Mouse (Mus musculus) hindbrain, embryonic 13.5 days (tissue): Measurements from ENCODE around the gene Krt87. TPM values are rescaled to one million over a fixed set of nuclear protein-coding genes. Genes with fewer than 3 reads are reported as not detected.
A peak's percentile ranks its signal among the peaks of the same experiment; 100 is the strongest.

Experiments
- ATAC-seq: fragments of 200-750 bp; cut with Nextera tagmentation; 2 replicates; pipeline ENCODE4 v1.8.0; 2017; ENCODE audit warnings: moderate TSS enrichment; ENCODE audit not compliant: low FRiP score
- H3K27ac ChIP-seq: fragments of 300-500 bp; sonication (generic); 2 replicates; pipeline ENCODE4 v1.5.1; 2015; ENCODE audit warnings: inconsistent platforms, mild to moderate bottlenecking, moderate library complexity
- H3K27me3 ChIP-seq: fragments of 300-500 bp; sonication (generic); 2 replicates; pipeline ENCODE4 v1.6.1; 2015; ENCODE audit warnings: mild to moderate bottlenecking, inconsistent platforms
- H3K36me3 ChIP-seq: fragments of 300-500 bp; sonication (generic); 2 replicates; pipeline ENCODE4 v1.6.1; 2015; ENCODE audit warnings: mild to moderate bottlenecking, inconsistent platforms
- H3K4me1 ChIP-seq: fragments of 300-500 bp; sonication (generic); replicated peaks from 2 replicates; pipeline ENCODE4 v1.6.1; 2015; ENCODE audit warnings: inconsistent platforms
- H3K4me2 ChIP-seq: fragments of 300-500 bp; sonication (generic); 2 replicates; pipeline ENCODE4 v1.6.1; 2015; ENCODE audit warnings: inconsistent platforms, mild to moderate bottlenecking, moderate library complexity
- H3K4me3 ChIP-seq: fragments of 300-500 bp; sonication (generic); 2 replicates; pipeline ENCODE4 v1.5.1; 2015; ENCODE audit warnings: mild to moderate bottlenecking, inconsistent platforms
- H3K9ac ChIP-seq: fragments of 300-500 bp; sonication (generic); 2 replicates; pipeline ENCODE4 v1.6.1; 2015; ENCODE audit warnings: mild to moderate bottlenecking, inconsistent platforms
- H3K9me3 ChIP-seq: fragments of 300-500 bp; sonication (generic); 2 replicates; pipeline ENCODE4 v1.6.1; 2016; ENCODE audit warnings: inconsistent platforms
- WGBS: fragments of 180-500 bp; shearing (Covaris S2); methylation state at CpG from one replicate; pipeline ENCODE4 v1.1.7; 2015; 5-methylcytosine and 5-hydroxymethylcytosine counted together
- polyA plus RNA-seq: library from polyadenylated mRNA; unstranded; fragments of >200 nt; fragmentation: Nextera tagmentation; extraction: Ambion mirVana; gene quantifications from 2 replicates; pipeline ENCODE4 v1.2.1, GENCODE M21; 2015

Krt87 gene
- polyA plus RNA-seq, 1 experiment from 2014 or later: 0.23 TPM

DNA sequence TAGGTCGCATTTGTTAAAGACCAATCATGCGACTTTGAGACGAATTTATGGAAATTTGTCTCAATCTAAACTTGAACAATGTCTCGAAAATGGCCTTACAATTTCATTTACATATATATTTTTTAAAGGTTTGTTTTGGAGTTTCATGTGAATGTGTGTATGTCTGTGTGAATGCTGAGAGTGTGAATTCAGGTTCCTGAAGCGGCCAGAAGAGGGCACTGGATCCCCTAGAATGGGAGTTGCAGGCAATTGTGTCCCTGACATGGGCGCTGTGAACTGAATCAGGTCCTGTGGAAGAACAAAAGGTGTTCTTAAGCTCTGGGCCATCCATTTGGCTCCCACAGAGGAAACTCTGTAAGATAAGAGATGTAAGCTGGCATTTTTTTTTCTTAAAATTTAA, 17.3 kb upstream of the Krt87 start:
- Histone ChIP-seq H3K4me3 (no peak overlapping the region), H3K27ac (no peak overlapping the region), H3K27me3 (peaks cover 7% of the 10 kb centered on the region; the same call in 1 of the 2 replicates), H3K9ac (no peak overlapping the region), H3K4me1 (peaks cover 17% of the 10 kb centered on the region), H3K4me2 (no peak overlapping the region), H3K36me3 (no peaks in the 10 kb centered on the region), H3K9me3 (no peaks in the 10 kb centered on the region)
- 89% methylated on average over 6 of the region's 6 CpGs for WGBS
- no peak for ATAC-seq

GRCm38 (mm10) chr15:101455292-101455691, 16.7 kb upstream of the Krt87 start:
- 94% methylated on average over 2 of the region's 2 CpGs for WGBS
- Histone ChIP-seq H3K4me2 (no peak overlapping the region), H3K36me3 (no peaks in the 10 kb centered on the region), H3K4me3 (no peak overlapping the region), H3K27me3 (peaks cover 7% of the 10 kb centered on the region; the same call in 1 of the 2 replicates), H3K4me1 (peaks cover 17% of the 10 kb centered on the region), H3K27ac (no peak overlapping the region), H3K9ac (no peak overlapping the region), H3K9me3 (no peaks in the 10 kb centered on the region)
- ATAC-seq: no peak

- 88% methylated on average over 8 of the region's 8 CpGs for WGBS
- Histone ChIP-seq H3K4me1 (peaks cover 17% of the 10 kb centered on the region), H3K9me3 (no peaks in the 10 kb centered on the region), H3K27me3 (peaks cover 7% of the 10 kb centered on the region; the same call in 1 of the 2 replicates), H3K4me2 (no peak overlapping the region), H3K36me3 (no peaks in the 10 kb centered on the region), H3K4me3 (no peak overlapping the region), H3K27ac (no peak overlapping the region), H3K9ac (no peak overlapping the region)
- no peak for ATAC-seq
These were observed 16.2 kb upstream of the Krt87 start for GRCm38 (mm10) chr15:101454774-101455173.

DNA sequence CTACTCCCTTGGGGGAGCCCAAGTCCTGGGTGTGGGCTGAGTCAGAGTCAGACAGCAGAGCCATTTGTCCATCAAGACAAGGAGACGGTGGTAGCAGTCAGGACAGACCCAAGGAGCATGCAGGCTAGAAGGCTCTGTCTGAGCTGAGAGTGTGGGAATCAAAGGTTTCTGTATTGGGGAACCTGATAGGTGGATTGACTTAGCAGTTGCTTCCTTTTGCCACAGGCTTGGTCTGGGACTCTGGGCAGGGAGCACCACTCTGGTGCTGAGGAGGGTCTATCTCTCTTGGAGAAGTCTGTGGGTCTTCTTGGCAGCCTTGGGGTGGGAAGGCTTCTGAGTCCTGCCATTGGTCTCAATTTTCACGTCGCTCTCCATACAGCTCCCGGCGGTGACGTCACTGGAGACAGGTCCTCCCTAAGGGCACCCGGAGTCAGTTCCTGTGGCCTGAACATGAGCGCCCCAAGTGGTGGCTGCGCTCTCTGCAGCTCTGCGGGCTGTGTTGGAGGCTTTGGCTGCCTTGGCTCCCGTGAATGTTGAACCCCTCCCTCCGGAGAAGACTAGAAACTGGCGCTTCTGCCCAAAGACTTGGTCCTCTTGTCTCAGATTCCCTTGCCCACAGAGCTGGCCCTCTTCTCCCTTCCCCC, 14.6 kb upstream of the Krt87 start:
- H3K4me1 ChIP-seq: peaks cover 5% of the 10 kb centered on the region; the same call in 1 of the 2 replicates
- peaks cover 3% of the 10 kb centered on the region; the same call in 1 of the 2 replicates for H3K27me3 ChIP-seq
- no peak for ATAC-seq
- no peaks in the 10 kb centered on the region for H3K36me3 ChIP-seq
- no peaks in the 10 kb centered on the region for H3K9me3 ChIP-seq
- H3K9ac ChIP-seq: no peak overlapping the region
- H3K4me3 ChIP-seq: no peak overlapping the region
- 6% methylated on average over 13 of the region's 13 CpGs for WGBS
- peak overlapping the region; percentile 26; the same call in 1 of the 2 replicates for H3K4me2 ChIP-seq
- no peak overlapping the region for H3K27ac ChIP-seq

GRCm38 (mm10) chr15:101447444-101447843, 8.8 kb upstream of the Krt87 start, which contains the start of gene Krt88:
Gene Krt88, plus strand, starts transcription at chr15:101447744.
- ATAC-seq: no peak
- WGBS: 74% methylated on average over 2 of the region's 2 CpGs
- Histone ChIP-seq H3K9me3 (no peaks in the 10 kb centered on the region), H3K9ac (no peak within 1 kb of the TSS), H3K27ac (no peak within 1 kb of the TSS), H3K36me3 (no peaks in the 10 kb centered on the region), H3K4me3 (no peak within 1 kb of the TSS), H3K27me3 (peaks cover 2% of the 10 kb centered on the region; the same call in 1 of the 2 replicates), H3K4me1 (no peaks in the 10 kb centered on the region), H3K4me2 (no peak within 1 kb of the TSS)

DNA sequence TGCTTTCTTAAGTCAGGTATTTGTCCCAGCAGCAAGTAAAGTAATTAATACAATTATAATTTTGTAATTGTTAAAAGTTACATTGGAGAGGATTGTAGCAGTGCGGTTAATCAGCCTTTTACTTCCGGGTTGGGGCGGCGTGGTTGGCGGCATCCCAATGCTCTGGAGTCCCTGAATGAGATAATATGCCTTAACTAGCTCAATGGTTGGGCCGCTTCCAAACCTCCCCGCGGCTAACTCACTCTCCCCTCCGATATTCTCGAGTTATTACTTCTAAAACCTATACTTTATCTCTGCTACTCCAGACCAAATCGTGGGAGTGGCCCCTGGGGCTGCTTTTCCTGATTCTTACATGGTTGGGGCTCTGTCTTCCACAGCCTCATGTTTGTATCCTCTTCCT, 8.0 kb upstream of the Krt87 start:
- ATAC-seq: no peak
- Histone ChIP-seq H3K9me3 (no peaks in the 10 kb centered on the region), H3K27ac (no peak overlapping the region), H3K9ac (no peak overlapping the region), H3K4me1 (no peaks in the 10 kb centered on the region), H3K27me3 (no peaks in the 10 kb centered on the region; the same call in 1 of the 2 replicates), H3K36me3 (no peaks in the 10 kb centered on the region), H3K4me2 (no peak overlapping the region), H3K4me3 (no peak overlapping the region)
- WGBS: 77% methylated on average over 11 of the region's 11 CpGs

- Histone ChIP-seq H3K27me3 (peaks cover 44% of the 10 kb centered on the region), H3K27ac (no peak overlapping the region), H3K36me3 (no peaks in the 10 kb centered on the region), H3K4me3 (no peak overlapping the region), H3K4me2 (no peak overlapping the region), H3K4me1 (peaks cover 9% of the 10 kb centered on the region), H3K9ac (no peak overlapping the region), H3K9me3 (no peaks in the 10 kb centered on the region)
- no peak for ATAC-seq
- 82% methylated on average over 4 of the region's 4 CpGs for WGBS
These were observed 2.2 kb upstream of the Krt87 start for GRCm38 (mm10) chr15:101440837-101441236.

DNA sequence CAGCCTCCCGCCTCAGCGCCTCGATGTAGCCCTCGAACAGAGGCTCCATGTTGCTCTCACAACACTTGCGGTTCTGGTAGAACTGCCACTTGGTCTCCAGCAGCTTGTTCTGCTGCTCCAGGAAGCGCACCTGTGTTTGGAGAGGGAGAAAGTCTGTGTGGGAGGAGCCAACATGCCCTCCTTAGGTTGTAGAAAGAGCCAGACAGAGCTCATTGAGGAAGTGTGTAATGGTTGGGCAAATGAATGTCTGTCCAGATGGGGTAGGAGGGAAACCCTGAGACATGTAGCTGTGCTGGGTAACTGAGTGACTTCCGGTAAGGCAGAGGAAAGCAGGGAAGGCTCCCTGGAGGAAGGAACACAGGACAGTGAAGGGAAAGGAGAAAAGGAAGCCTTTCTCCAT, 2.0 kb downstream of the Krt87 start:
- no peak overlapping the region for H3K27ac ChIP-seq
- peaks cover 44% of the 10 kb centered on the region for H3K27me3 ChIP-seq
- no peak overlapping the region for H3K4me3 ChIP-seq
- H3K9ac ChIP-seq: no peak overlapping the region
- 86% methylated on average over 7 of the region's 7 CpGs for WGBS
- H3K36me3 ChIP-seq: no peaks in the 10 kb centered on the region
- no peak for ATAC-seq
- no peaks in the 10 kb centered on the region for H3K9me3 ChIP-seq
- no peak overlapping the region for H3K4me2 ChIP-seq
- H3K4me1 ChIP-seq: peaks cover 9% of the 10 kb centered on the region

- no peaks in the 10 kb centered on the region for H3K36me3 ChIP-seq
- no peak overlapping the region for H3K4me2 ChIP-seq
- no peak for ATAC-seq
- no peaks in the 10 kb centered on the region for H3K4me1 ChIP-seq
- no peak overlapping the region for H3K9ac ChIP-seq
- no peak overlapping the region for H3K27ac ChIP-seq
- 0 out of 2 replicates have a peak, but pooled peaks cover 10% of the 10 kb centered on the region for H3K27me3 ChIP-seq
- no peaks in the 10 kb centered on the region for H3K9me3 ChIP-seq
- 23% methylated on average over 5 of the region's 5 CpGs for WGBS
- no peak overlapping the region for H3K4me3 ChIP-seq
These were observed 13.7 kb downstream of the Krt87 start for GRCm38 (mm10) chr15:101424914-101425313.

DNA sequence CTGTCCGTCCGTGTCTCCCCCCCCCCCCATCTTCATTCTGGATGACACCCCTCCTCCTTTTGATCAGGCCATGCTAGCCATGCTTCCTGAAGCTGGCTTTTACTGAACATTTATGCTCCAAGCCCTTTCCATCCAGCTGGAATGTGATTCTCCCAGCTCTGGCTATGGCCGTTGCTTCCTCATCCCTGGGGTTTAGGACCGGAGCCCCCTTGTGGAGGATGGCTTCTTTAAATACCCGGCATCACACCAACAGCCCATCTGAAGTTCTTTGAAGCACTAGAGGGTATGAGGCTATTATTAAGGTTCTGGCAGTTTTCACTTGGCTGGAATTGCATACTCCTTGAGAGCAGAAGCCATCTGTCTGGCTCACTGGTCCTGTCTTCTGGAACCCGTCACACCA, 17.7 kb downstream of the Krt87 start:
- no peaks in the 10 kb centered on the region for H3K36me3 ChIP-seq
- H3K27me3 ChIP-seq: 0 out of 2 replicates have a peak, but pooled peaks cover 6% of the 10 kb centered on the region
- H3K4me3 ChIP-seq: no peak overlapping the region
- H3K9me3 ChIP-seq: no peaks in the 10 kb centered on the region
- no peak overlapping the region for H3K4me2 ChIP-seq
- WGBS: 62% methylated on average over 6 of the region's 6 CpGs
- ATAC-seq: no peak
- H3K4me1 ChIP-seq: no peaks in the 10 kb centered on the region
- H3K9ac ChIP-seq: no peak overlapping the region
- H3K27ac ChIP-seq: no peak overlapping the region

- Histone ChIP-seq H3K4me2 (no peak overlapping the region), H3K27me3 (0 out of 2 replicates have a peak, but pooled peaks cover 11% of the 10 kb centered on the region), H3K9me3 (no peaks in the 10 kb centered on the region), H3K9ac (no peak overlapping the region), H3K27ac (no peak overlapping the region), H3K4me3 (no peak overlapping the region), H3K4me1 (no peaks in the 10 kb centered on the region), H3K36me3 (no peaks in the 10 kb centered on the region)
- no peak for ATAC-seq
- WGBS: 88% methylated on average over 4 of the region's 4 CpGs
These were observed 19.7 kb downstream of the Krt87 start for GRCm38 (mm10) chr15:101418950-101419349.

DNA sequence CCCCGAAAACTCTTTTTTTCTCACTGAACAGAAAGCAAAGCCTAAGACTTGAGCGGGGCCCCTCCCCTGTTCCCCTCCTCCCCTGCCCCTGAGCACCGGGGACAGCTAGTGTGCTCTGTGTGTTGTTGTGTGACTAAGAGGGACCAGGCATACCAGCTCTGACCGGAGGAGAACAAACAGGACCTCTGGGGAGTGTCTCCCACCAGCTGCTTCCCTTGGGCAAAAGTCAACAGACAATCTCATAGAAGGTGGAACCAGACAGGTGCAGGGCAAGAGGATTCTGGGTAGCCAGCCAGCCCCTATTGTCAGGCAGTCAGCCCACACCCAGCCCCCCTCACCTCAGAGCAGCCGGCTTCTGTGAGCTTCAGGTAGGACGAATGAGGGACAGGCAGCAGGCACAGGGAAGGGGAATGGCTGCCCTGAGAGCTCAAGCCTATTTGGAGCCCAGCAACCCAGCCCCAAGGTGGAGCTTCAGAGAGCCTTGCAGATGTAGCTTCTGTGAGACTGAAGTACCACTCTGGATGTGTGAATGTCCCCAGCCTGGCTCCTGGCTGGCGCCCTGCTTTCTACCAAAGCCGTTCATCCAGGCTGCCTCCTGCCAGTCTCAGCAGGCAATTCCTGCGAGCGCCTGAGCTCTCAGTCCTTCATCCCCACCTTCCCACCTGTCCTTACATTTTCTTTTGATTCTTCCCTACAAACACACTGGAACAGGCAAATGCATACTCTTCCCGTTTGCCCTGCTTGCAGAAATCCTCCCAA, 23.6 kb downstream of the Krt87 start:
- H3K27ac ChIP-seq: no peak overlapping the region
- no peak for ATAC-seq
- 45% methylated on average over 11 of the region's 11 CpGs for WGBS

More for the DNA sequence above, 23.6 kb downstream of the Krt87 start:
- no peaks in the 10 kb centered on the region for H3K36me3 ChIP-seq
- H3K9me3 ChIP-seq: no peaks in the 10 kb centered on the region
- H3K4me2 ChIP-seq: no peak overlapping the region
- peaks cover 35% of the 10 kb centered on the region for H3K27me3 ChIP-seq
- H3K4me1 ChIP-seq: 0 out of 2 replicates have a peak, but pooled peaks cover 4% of the 10 kb centered on the region
- no peak overlapping the region for H3K9ac ChIP-seq
- H3K4me3 ChIP-seq: no peak overlapping the region
